Mouse (Mus musculus) G1E (cell line): ENCODE measurements at regions not wholly inside any gene's neighbourhood (a gene's known extent, or its start where the extent isn't known, plus 50 kb on each side); places are given as distances from the start of the nearest gene placed in this dataset.

Experiments
- ATAC-seq: 2 replicates; pipeline ENCODE4 v1.8.0; 2016; ENCODE audit warnings: mild to moderate bottlenecking; ENCODE audit not compliant: insufficient number of reproducible peaks, poor library complexity, low FRiP score, severe bottlenecking; ENCODE audit errors: extremely low read depth
- DNase-seq: peaks from one replicate; pipeline ENCODE4 v3.0.0; 2012; ENCODE audit warnings: low spot score
- H3K27me3 ChIP-seq: 2 replicates; pipeline ENCODE4 v1.6.1; 2012; ENCODE audit warnings: mild to moderate bottlenecking, low read length, inconsistent platforms; ENCODE audit not compliant: insufficient read depth
- H3K36me3 ChIP-seq: replicated peaks from 2 replicates; pipeline ENCODE3; 2012; ENCODE audit warnings: mild to moderate bottlenecking, inconsistent platforms
- H3K4me1 ChIP-seq: 2 replicates; pipeline ENCODE4 v1.6.1; 2012; ENCODE audit warnings: low read depth, low read length, inconsistent platforms, mixed read lengths; ENCODE audit not compliant: insufficient read depth
- H3K4me3 ChIP-seq: 2 replicates; pipeline ENCODE4 v1.5.1; 2012; ENCODE audit warnings: low read depth, mild to moderate bottlenecking, inconsistent platforms, low read length, moderate library complexity, mixed read lengths
- H3K9me3 ChIP-seq: replicated peaks from 2 replicates; pipeline ENCODE4 v1.6.1; 2012; ENCODE audit warnings: inconsistent platforms
- CTCF ChIP-seq: IDR thresholded peaks from 2 replicates; pipeline ENCODE4 v1.5.1; 2012; ENCODE audit warnings: low read depth, low read length, inconsistent platforms, mixed read lengths
- GATA1 ChIP-seq: IDR thresholded peaks from 2 replicates; pipeline ENCODE4 v1.6.1; 2012; ENCODE audit warnings: borderline replicate concordance, low read length, inconsistent platforms, mixed read lengths
- GATA2 ChIP-seq: IDR thresholded peaks from 2 replicates; pipeline ENCODE4 v1.6.1; 2012; ENCODE audit warnings: low read depth, low read length, inconsistent platforms, borderline replicate concordance
- POLR2AphosphoS5 ChIP-seq: IDR thresholded peaks from 2 replicates; pipeline ENCODE4 v1.6.1; 2012; ENCODE audit warnings: low read depth, low read length, inconsistent platforms; ENCODE audit not compliant: insufficient replicate concordance
- TAL1 ChIP-seq: conservative IDR thresholded peaks from 2 replicates; pipeline ENCODE4 v1.6.1; 2012; ENCODE audit warnings: low read depth, low read length, inconsistent platforms, mixed read lengths

DNA sequence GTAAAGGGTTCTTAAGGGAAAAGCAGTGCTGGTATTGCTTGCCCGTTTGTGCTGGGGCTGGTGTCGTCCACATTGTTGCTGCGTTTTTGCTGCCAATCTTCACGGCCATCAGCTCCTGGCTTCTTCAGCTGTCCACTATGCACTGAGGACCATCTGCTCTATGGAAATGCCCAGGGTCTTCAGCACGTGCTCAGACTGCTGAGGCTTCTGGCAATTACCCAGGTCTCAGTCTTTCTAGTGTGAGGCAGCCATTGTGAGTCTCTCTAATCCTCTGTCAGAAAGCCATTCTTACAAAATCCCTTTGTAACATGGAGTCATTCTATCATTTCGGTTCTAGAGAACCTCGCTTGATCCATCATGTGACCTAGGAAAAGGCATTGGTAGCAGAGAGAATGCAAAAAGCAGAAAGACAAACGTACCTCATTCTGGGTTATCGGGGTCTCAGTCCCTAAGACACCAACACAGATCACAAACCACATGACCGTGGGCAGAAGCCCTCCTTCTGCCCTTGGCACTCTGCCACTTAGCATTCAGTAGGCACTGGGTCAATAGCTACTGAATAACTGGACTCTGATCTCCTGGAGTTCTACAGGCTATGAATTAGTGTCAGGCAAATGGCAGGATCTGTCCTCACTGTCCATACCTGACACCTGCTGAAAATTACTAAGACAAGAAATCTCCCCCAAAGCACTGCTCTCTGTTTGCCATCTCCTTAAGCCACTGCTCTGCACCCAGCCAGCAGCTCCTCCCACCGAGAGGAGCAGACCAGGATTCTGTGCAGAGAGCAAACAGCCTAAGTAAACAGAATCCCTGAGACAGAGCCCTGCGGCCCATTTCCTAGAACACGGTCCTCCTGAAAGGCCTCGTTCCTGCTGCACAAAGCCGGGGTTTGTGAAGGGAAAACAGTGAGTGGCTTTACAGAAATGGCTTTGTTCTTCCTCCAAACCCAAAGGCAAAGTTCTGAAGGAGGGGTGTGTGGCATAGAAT, 270.1 kb upstream of the Prok2 start:
- DNase-seq (no peak), ATAC-seq (no peak)
- Histone ChIP-seq H3K36me3 (no peaks in the 10 kb centered on the region), H3K4me1 (no peaks in the 10 kb centered on the region), H3K9me3 (peaks cover 71% of the 10 kb centered on the region), H3K27me3 (no peaks in the 10 kb centered on the region), H3K4me3 (no peak overlapping the region)
- no peak for TF ChIP-seq TAL1
- no peak for TF ChIP-seq CTCF
- no peak for TF ChIP-seq GATA1
- TF ChIP-seq GATA2 = no peak
- TF ChIP-seq POLR2AphosphoS5 = no peak

DNA sequence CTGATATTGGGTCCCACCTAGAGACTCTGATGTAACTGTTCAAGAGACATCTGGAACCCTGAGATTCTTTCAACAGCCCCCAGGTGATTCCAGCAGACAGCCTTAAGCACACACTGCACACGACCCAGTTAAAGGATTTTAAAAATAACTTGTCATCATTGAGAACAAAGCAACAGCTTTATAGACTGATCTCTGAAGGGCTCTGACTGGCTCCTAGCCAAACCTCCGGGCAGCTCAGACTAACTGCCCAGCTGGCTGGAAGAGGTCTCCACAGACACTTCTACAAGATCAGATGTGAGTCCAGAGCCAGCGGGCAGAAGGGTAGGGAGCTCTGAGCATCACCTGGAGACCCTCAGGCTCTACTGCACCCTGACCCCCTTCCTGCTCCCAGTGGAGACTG, 267.8 kb upstream of the Prok2 start:
- no peak for ATAC-seq
- H3K36me3 ChIP-seq = no peaks in the 10 kb centered on the region

DNA sequence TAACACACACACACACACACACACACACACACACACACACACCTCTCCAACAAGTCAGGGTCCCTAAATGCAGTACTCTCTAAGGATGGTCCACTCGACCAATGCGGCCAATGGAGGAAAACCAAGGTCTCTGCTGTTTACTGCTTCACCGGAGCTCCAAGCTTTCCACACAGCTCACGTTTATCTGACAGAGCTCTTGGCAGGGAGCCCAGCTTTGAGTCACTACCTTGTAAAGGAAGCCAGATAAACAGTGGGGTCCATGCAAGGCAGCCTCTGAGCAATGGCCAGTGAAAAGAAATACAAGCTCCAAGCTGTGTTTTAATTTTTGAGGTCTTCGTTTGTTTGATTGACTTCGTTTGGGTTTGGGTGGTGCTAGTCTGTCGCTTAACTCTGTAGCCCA, 264.9 kb upstream of the Prok2 start:
- no peak for TF ChIP-seq GATA1
- TF ChIP-seq POLR2AphosphoS5 = no peak
- TF ChIP-seq GATA2 = no peak
- TF ChIP-seq CTCF = no peak
- TF ChIP-seq TAL1 = no peak
- H3K4me3 ChIP-seq = no peak overlapping the region
- DNase-seq (no peak), ATAC-seq (no peak)
- no peaks in the 10 kb centered on the region for H3K27me3 ChIP-seq
- peaks cover 62% of the 10 kb centered on the region for H3K9me3 ChIP-seq
- H3K36me3 ChIP-seq = no peaks in the 10 kb centered on the region
- no peaks in the 10 kb centered on the region for H3K4me1 ChIP-seq

More for the DNA sequence above, 267.8 kb upstream of the Prok2 start:
- Histone ChIP-seq H3K9me3 (peaks cover 66% of the 10 kb centered on the region), H3K4me1 (no peaks in the 10 kb centered on the region), H3K27me3 (no peaks in the 10 kb centered on the region), H3K4me3 (no peak overlapping the region)
- TF ChIP-seq GATA1 = no peak
- TF ChIP-seq GATA2 = no peak
- no peak for TF ChIP-seq CTCF
- TF ChIP-seq TAL1 = no peak
- no peak for TF ChIP-seq POLR2AphosphoS5
- DNase-seq = no peak

DNA sequence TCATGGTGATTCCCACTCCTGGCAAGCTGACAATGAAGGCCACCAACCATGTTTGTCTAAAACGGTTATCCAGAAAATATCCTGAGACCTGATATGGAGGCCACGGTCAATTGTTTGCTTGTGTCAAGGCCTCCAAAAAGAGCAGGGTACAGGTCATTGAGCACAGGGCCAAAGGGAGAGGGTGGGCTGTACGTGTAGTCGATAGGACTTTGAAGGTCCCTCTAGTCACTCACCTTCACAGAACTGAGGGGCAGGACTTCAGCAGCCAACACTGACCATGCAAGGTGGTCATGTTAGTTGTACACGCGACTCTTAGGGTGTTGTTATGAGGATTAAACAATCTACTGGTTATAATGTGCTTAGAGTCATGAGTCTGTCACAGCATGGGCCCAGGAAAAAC, 264.4 kb upstream of the Prok2 start:
- DNase-seq = no peak
- no peaks in the 10 kb centered on the region for H3K4me1 ChIP-seq
- TF ChIP-seq GATA1 (no peak), CTCF (no peak), GATA2 (no peak), POLR2AphosphoS5 (no peak), TAL1 (no peak)

DNA sequence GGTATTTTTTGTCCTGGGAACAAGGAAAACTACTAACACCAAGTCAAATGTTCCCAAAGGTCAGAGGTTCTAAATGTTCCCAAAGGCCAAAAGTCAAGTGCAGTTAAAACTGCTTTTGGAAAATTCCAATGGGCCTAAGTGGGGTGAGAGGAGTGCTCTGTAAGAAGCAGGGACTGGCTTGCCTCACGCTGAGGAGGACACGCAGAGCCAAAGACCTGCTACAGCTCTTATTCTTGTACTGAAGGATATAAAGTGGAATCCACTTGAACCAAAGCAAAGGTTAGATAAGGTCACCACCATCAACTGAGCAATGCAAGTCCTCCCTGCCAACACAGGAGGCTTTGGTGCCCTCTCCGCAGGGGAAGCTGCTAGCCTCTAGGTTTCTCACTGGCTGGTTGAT, 260.3 kb upstream of the Prok2 start:
- peaks cover 79% of the 10 kb centered on the region for H3K9me3 ChIP-seq
- no peak overlapping the region for H3K4me3 ChIP-seq
- H3K27me3 ChIP-seq = no peaks in the 10 kb centered on the region
- no peaks in the 10 kb centered on the region for H3K4me1 ChIP-seq
- H3K36me3 ChIP-seq = no peaks in the 10 kb centered on the region
- TF ChIP-seq TAL1 = no peak
- DNase-seq (no peak), ATAC-seq (no peak)

More for the DNA sequence above, 264.4 kb upstream of the Prok2 start:
- no peaks in the 10 kb centered on the region for H3K27me3 ChIP-seq
- ATAC-seq = no peak
- H3K36me3 ChIP-seq = no peaks in the 10 kb centered on the region
- H3K4me3 ChIP-seq = no peak overlapping the region
- peaks cover 62% of the 10 kb centered on the region for H3K9me3 ChIP-seq

DNA sequence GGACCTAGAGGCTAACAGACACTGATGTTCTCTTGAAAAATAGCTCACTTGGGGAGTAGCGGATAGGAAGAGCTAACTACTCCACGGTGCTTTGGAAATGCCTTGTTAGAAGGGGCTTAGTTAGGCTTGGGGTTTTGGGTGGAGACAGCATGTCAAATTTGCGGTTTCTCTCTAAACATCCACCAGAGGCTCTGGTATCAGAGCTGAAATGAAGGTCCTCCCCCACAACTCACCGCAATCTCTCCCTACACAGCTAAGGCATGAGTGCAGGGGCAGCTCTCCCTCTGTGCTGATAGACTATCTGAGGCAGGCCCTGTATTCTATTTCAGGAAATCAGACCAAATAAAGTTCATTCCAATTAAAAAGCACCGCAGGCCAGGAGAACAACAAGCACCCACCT, 259.1 kb upstream of the Prok2 start:
- ATAC-seq (no peak), DNase-seq (no peak)

More for the DNA sequence above, 259.1 kb upstream of the Prok2 start:
- H3K36me3 ChIP-seq = no peaks in the 10 kb centered on the region
- H3K27me3 ChIP-seq = no peaks in the 10 kb centered on the region
- H3K9me3 ChIP-seq = peaks cover 81% of the 10 kb centered on the region
- TF ChIP-seq POLR2AphosphoS5 (no peak), CTCF (no peak), GATA2 (no peak)
- no peak overlapping the region for H3K4me3 ChIP-seq
- no peaks in the 10 kb centered on the region for H3K4me1 ChIP-seq
